Mouse (Mus musculus): ENCODE data around the gene Dok5.

GRCm38 (mm10) chr2:170837824-170838557, 106.4 kb downstream of the Dok5 start:
- TF ChIP-seq CTCF (IDR thresholded peaks at IDR 0.05; ENCODE audit: low read depth) (no peak), EP300 (optimal IDR thresholded peaks at IDR 0.05) (no peak)
